Mouse (Mus musculus) forebrain, embryonic 12.5 days (tissue): ENCODE measurements around the gene Sez6. TPM values are rescaled to one million over a fixed set of nuclear protein-coding genes. Genes with fewer than 3 reads are reported as not detected.

ENCODE experiments used
- ATAC-seq: fragments of 200-750 bp; cut with Nextera tagmentation; 2 replicates; pipeline ENCODE4 v1.8.0; 2017; ENCODE audit warnings: moderate TSS enrichment; ENCODE audit not compliant: low FRiP score
- H3K27ac ChIP-seq: fragments of 300-500 bp; sonication (generic); 2 replicates; pipeline ENCODE4 v1.5.1; 2016; ENCODE audit warnings: mild to moderate bottlenecking
- H3K27me3 ChIP-seq: fragments of 300-500 bp; sonication (generic); 2 replicates; pipeline ENCODE4 v1.6.1; 2016; ENCODE audit warnings: mild to moderate bottlenecking
- H3K36me3 ChIP-seq: fragments of 300-500 bp; sonication (generic); replicated peaks from 2 replicates; pipeline ENCODE4 v1.6.1; 2016; ENCODE audit warnings: mild to moderate bottlenecking
- H3K4me1 ChIP-seq: fragments of 300-500 bp; sonication (generic); 2 replicates; pipeline ENCODE4 v1.6.1; 2016
- H3K4me2 ChIP-seq: fragments of 300-500 bp; sonication (generic); 2 replicates; pipeline ENCODE4 v1.6.1; 2016; ENCODE audit warnings: mild to moderate bottlenecking, moderate library complexity
- H3K4me3 ChIP-seq: fragments of 300-500 bp; sonication (generic); replicated peaks from 2 replicates; pipeline ENCODE4 v1.5.1; 2016; ENCODE audit warnings: mild to moderate bottlenecking
- H3K9ac ChIP-seq: fragments of 300-500 bp; sonication (generic); 2 replicates; pipeline ENCODE4 v1.6.1; 2016; ENCODE audit warnings: mild to moderate bottlenecking
- H3K9me3 ChIP-seq: fragments of 300-500 bp; sonication (generic); 2 replicates; pipeline ENCODE4 v1.6.1; 2016
- WGBS: fragments of 180-500 bp; shearing (Covaris S2); methylation state at CpG from one replicate; pipeline ENCODE4 v1.1.7; 2016; 5-methylcytosine and 5-hydroxymethylcytosine counted together
- polyA plus RNA-seq: library from polyadenylated mRNA; unstranded; fragments of >200 nt; fragmentation: Nextera tagmentation; extraction: Ambion mirVana; gene quantifications from 2 replicates; pipeline ENCODE4 v1.2.1, GENCODE M21; 2016

The Sez6 gene
- polyA plus RNA-seq, 1 experiment from 2014 or later, result 54.0 TPM

DNA sequence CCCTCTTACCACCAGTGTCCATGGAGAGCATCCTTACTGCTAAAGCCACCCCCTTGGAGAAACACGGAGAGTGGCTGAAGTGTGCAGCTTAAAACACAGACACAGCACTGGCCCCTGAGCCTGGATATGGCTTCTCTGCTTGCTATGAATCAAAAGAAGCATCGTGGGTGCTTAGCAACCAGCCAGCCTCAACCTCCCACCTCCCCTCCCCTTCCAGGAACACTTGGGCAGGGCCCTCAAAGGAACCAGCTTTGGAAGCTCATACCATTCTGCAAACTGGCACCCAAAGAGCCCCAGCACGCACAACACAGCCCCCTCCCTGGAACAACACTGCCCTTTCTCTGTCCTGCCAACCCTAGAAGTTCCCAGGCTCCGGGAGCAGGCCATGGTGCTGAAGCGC, 21.2 kb upstream of the Sez6 start:
- no peaks in the 10 kb centered on the region for H3K36me3 ChIP-seq
- H3K27me3 ChIP-seq, result peaks cover 31% of the 10 kb centered on the region
- WGBS, result 38% methylated on average over 5 of the region's 5 CpGs
- H3K4me1 ChIP-seq, result peaks cover 35% of the 10 kb centered on the region
- no peak overlapping the region for H3K4me3 ChIP-seq
- H3K4me2 ChIP-seq, result no peak overlapping the region
- no peak for ATAC-seq
- H3K27ac ChIP-seq, result 0 out of 2 replicates have a peak overlapping the region, but pooled peaks have one; percentile 31
- H3K9ac ChIP-seq, result no peak overlapping the region
- no peaks in the 10 kb centered on the region for H3K9me3 ChIP-seq

GRCm38 (mm10) chr11:77909776-77910175, 20.8 kb upstream of the Sez6 start:
- H3K27me3 ChIP-seq, result peaks cover 35% of the 10 kb centered on the region
- no peaks in the 10 kb centered on the region for H3K36me3 ChIP-seq
- no peak overlapping the region for H3K9ac ChIP-seq
- H3K4me1 ChIP-seq, result peaks cover 39% of the 10 kb centered on the region
- H3K4me3 ChIP-seq, result no peak overlapping the region
- H3K4me2 ChIP-seq, result no peak overlapping the region
- no peak for ATAC-seq
- no peaks in the 10 kb centered on the region for H3K9me3 ChIP-seq
- 0 out of 2 replicates have a peak overlapping the region, but pooled peaks have one; percentile 31 for H3K27ac ChIP-seq
- 37% methylated on average over 6 of the region's 6 CpGs for WGBS

- H3K9me3 ChIP-seq, result no peaks in the 10 kb centered on the region
- 69% methylated on average over 6 of the region's 6 CpGs for WGBS
- H3K27me3 ChIP-seq, result peaks cover 56% of the 10 kb centered on the region
- ATAC-seq, result no peak
- peaks cover 33% of the 10 kb centered on the region for H3K4me1 ChIP-seq
- H3K4me2 ChIP-seq, result no peak overlapping the region
- H3K27ac ChIP-seq, result no peak overlapping the region
- no peak overlapping the region for H3K9ac ChIP-seq
- no peaks in the 10 kb centered on the region for H3K36me3 ChIP-seq
- no peak overlapping the region for H3K4me3 ChIP-seq
Observed at GRCm38 (mm10) chr11:77913505-77913904, 17.1 kb upstream of the Sez6 start.

GRCm38 (mm10) chr11:77914598-77915260, 15.9 kb upstream of the Sez6 start:
- ATAC-seq, result 0 out of 2 replicates have a peak, but pooled peaks have one; percentile 44
- peak overlapping the region; percentile 19; the same call in 1 of the 2 replicates for H3K4me3 ChIP-seq
- WGBS, result 3% methylated on average over 32 of the region's 32 CpGs
- 0 out of 2 replicates have a peak overlapping the region, but pooled peaks have one; percentile 9 for H3K27ac ChIP-seq
- peak overlapping the region; percentile 38 for H3K9ac ChIP-seq
- H3K36me3 ChIP-seq, result no peaks in the 10 kb centered on the region
- peaks cover 27% of the 10 kb centered on the region for H3K4me1 ChIP-seq
- H3K9me3 ChIP-seq, result no peaks in the 10 kb centered on the region
- peaks cover 60% of the 10 kb centered on the region for H3K27me3 ChIP-seq
- H3K4me2 ChIP-seq, result peak overlapping the region; percentile 44

GRCm38 (mm10) chr11:77916741-77917140, 13.9 kb upstream of the Sez6 start:
- 81% methylated on average over 4 of the region's 4 CpGs for WGBS
- no peak overlapping the region for H3K4me2 ChIP-seq
- H3K36me3 ChIP-seq, result no peaks in the 10 kb centered on the region
- H3K27ac ChIP-seq, result 0 out of 2 replicates have a peak overlapping the region, but pooled peaks have one; percentile 3
- H3K9me3 ChIP-seq, result no peaks in the 10 kb centered on the region
- peaks cover 60% of the 10 kb centered on the region for H3K27me3 ChIP-seq
- no peak for ATAC-seq
- H3K4me1 ChIP-seq, result peaks cover 22% of the 10 kb centered on the region
- H3K4me3 ChIP-seq, result no peak overlapping the region
- no peak overlapping the region for H3K9ac ChIP-seq

GRCm38 (mm10) chr11:77917166-77917565, 13.4 kb upstream of the Sez6 start:
- H3K9me3 ChIP-seq, result no peaks in the 10 kb centered on the region
- H3K9ac ChIP-seq, result no peak overlapping the region
- peaks cover 60% of the 10 kb centered on the region for H3K27me3 ChIP-seq
- no peak for ATAC-seq
- 0 out of 2 replicates have a peak overlapping the region, but pooled peaks have one; percentile 3 for H3K27ac ChIP-seq
- H3K36me3 ChIP-seq, result no peaks in the 10 kb centered on the region
- H3K4me3 ChIP-seq, result no peak overlapping the region
- no peak overlapping the region for H3K4me2 ChIP-seq
- peaks cover 22% of the 10 kb centered on the region for H3K4me1 ChIP-seq
- WGBS, result 49% methylated on average over 10 of the region's 10 CpGs

DNA sequence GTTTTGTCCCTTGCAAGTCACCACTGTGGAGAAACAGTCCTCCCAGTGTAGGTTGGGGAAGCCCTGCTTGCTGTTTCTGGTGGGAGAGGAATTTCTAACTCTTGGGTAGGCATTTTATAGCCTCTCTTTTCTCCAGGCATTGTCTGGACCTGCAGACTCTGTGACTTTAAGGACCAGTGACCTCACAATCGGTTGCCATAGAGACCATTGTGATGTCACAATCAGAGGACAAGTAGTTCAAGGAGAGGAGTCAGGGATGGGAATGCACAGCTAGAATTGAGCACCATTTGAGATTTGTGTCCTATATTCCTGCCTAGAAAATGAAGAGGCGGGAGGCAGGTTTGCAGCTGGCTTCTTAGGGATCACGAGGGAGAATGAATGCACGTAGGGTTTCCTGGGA, 7.3 kb upstream of the Sez6 start:
- Histone ChIP-seq H3K4me1 (peaks cover 41% of the 10 kb centered on the region), H3K27me3 (peaks cover 24% of the 10 kb centered on the region; the same call in 1 of the 2 replicates), H3K27ac (no peak overlapping the region), H3K36me3 (no peaks in the 10 kb centered on the region), H3K9me3 (no peaks in the 10 kb centered on the region), H3K4me2 (no peak overlapping the region), H3K9ac (no peak overlapping the region), H3K4me3 (no peak overlapping the region)
- no peak for ATAC-seq
- 66% methylated on average over 4 of the region's 4 CpGs for WGBS

- H3K4me2 ChIP-seq, result peak overlapping the region; percentile 13; the same call in 1 of the 2 replicates
- WGBS, result 27% methylated on average over 9 of the region's 9 CpGs
- peaks cover 51% of the 10 kb centered on the region for H3K4me1 ChIP-seq
- H3K9ac ChIP-seq, result no peak overlapping the region
- H3K4me3 ChIP-seq, result no peak overlapping the region
- no peaks in the 10 kb centered on the region for H3K9me3 ChIP-seq
- peak; percentile 66 for ATAC-seq
- peaks cover 37% of the 10 kb centered on the region for H3K27me3 ChIP-seq
- H3K36me3 ChIP-seq, result no peaks in the 10 kb centered on the region
- H3K27ac ChIP-seq, result peak overlapping the region; percentile 85
Observed at GRCm38 (mm10) chr11:77925836-77926657, 4.6 kb upstream of the Sez6 start.

DNA sequence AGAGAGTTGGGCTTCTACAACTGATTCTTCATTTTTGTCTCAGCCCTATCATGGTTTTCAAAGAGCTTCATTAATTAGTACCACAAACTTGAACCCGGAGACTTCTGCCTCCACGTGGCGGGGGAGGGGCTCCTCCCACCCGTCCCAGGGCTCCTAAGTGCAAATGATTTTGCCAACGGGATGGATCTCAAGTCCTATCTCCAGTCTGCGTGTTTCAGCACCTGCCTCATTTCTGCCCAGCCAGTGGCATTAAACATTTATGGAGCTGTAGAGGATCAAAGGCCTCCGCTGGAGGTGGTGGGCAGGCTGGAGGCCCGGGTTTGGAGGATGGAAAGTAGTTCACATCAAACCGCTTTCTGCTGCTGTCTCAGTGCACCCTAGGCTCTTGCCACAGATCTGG, 3.9 kb upstream of the Sez6 start:
- no peaks in the 10 kb centered on the region for H3K36me3 ChIP-seq
- H3K4me3 ChIP-seq, result no peak overlapping the region
- peak overlapping the region; percentile 85 for H3K27ac ChIP-seq
- ATAC-seq, result no peak
- peaks cover 57% of the 10 kb centered on the region for H3K4me1 ChIP-seq
- no peak overlapping the region for H3K9ac ChIP-seq
- 29% methylated on average over 9 of the region's 9 CpGs for WGBS
- peaks cover 42% of the 10 kb centered on the region for H3K27me3 ChIP-seq
- H3K9me3 ChIP-seq, result no peaks in the 10 kb centered on the region
- 0 out of 2 replicates have a peak overlapping the region, but pooled peaks have one; percentile 13 for H3K4me2 ChIP-seq

DNA sequence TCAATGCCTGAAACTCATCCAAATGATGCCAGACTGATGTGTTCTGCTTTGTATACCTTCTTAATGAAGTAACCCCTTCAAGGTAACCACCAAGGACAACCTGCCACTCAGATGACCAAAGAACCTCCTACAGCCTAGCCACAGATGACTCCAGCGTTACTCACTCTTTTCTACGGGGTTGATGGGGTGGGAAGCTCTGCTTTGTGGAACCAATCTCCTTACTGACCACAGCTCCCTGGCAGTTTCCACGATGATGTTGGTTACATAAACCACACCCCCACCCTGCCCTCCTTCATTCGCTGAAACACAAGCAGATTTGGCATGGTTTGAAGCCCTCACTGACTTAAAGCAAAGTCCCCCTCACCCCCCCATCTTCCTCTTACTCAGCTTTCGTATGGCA, 2.8 kb upstream of the Sez6 start:
- H3K9ac ChIP-seq, result no peak overlapping the region
- H3K27ac ChIP-seq, result no peak overlapping the region
- no peak overlapping the region for H3K4me2 ChIP-seq
- H3K9me3 ChIP-seq, result no peaks in the 10 kb centered on the region
- H3K27me3 ChIP-seq, result peaks cover 51% of the 10 kb centered on the region
- no peaks in the 10 kb centered on the region for H3K36me3 ChIP-seq
- 82% methylated on average over 5 of the region's 5 CpGs for WGBS
- peaks cover 63% of the 10 kb centered on the region for H3K4me1 ChIP-seq
- ATAC-seq, result no peak
- H3K4me3 ChIP-seq, result no peak overlapping the region

- Histone ChIP-seq H3K4me1 (peaks cover 49% of the 10 kb centered on the region), H3K9me3 (no peaks in the 10 kb centered on the region), H3K4me3 (peak overlapping the region; percentile 68), H3K4me2 (peak overlapping the region; percentile 93), H3K36me3 (no peaks in the 10 kb centered on the region), H3K27me3 (peaks cover 77% of the 10 kb centered on the region), H3K9ac (peak overlapping the region; percentile 69), H3K27ac (peak overlapping the region; percentile 84)
- 2% methylated on average over 41 of the region's 41 CpGs for WGBS
- ATAC-seq, result peak; percentile 3; the same call in 1 of the 2 replicates
Observed at GRCm38 (mm10) chr11:77931541-77932433, 1.2 kb downstream of the Sez6 start.
